In the genomic region with DNA sequence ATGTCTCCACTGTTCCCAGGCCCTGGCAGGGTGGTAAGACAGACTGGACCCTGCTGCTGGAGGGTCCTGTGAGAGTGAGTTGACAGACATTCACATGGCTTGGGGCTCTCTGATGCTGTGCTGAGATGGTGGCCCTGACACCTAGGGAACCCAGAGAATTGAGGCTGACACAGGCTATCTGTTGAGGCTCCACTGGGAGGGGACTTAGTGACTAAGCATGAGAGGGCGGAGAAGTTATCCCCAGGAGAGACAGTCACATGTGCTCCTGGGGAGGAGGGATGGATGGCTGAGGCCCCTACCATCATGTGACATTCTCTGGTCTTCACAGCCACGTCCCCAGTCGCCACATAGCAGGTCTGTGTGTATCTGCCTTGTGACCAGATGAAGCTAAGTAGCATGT, we compare ENCODE assay signal across 12 mouse cellular contexts. TPM values are rescaled to one million over a fixed set of nuclear protein-coding genes. Genes with fewer than 3 reads are reported as not detected.
DNase-seq lines count a peak whose midpoint lies in the region; ATAC-seq and TF ChIP-seq lines count a peak whose summit lies in the region.
"Had no signal": no experiment of that assay in that cellular context is flagged by ENCODE, and none has a peak within 500 bp of the region (broad histone marks: within the 10 kb centered on the region; RNA-seq: fewer than 3 reads in every experiment).

No protein-coding gene starts in this region.

- intact Hi-C loops in left cerebral cortex, postnatal 25 days (cut with DNase I), result no loop called here

- H3K27me3 ChIP-seq in kidney, embryonic 15.5 days, result no peaks in the 10 kb centered on the region
- H3K27me3 ChIP-seq in intestine, embryonic 14.5 days (replicated peaks; ENCODE audit: control insufficient read depth, insufficient read depth, low read length), result no peaks in the 10 kb centered on the region
- no peaks in the 10 kb centered on the region for H3K27me3 ChIP-seq in neural tube, embryonic 14.5 days (ENCODE audit: control insufficient read depth, insufficient read depth, low read length)

- peak; percentile 10; the same call in 1 of the 2 replicates for ATAC-seq in kidney, embryonic 15.5 days (replicated peaks; ENCODE audit: low FRiP score)
- peak; percentile 16; the same call in 1 of the 2 replicates for ATAC-seq in intestine, embryonic 14.5 days (replicated peaks; ENCODE audit: low FRiP score, low TSS enrichment, low read depth)
- ATAC-seq in neural tube, embryonic 14.5 days (ENCODE audit: low read depth), result peak; percentile 39; the same call in 1 of the 2 replicates
- ATAC-seq in erythroid progenitor cell, adult 5-6 weeks (replicated peaks; ENCODE audit: low FRiP score, poor library complexity, severe bottlenecking), result no peak

- no peak for DNase-seq in kidney, adult 11 months
- no peak for DNase-seq in intestine, embryonic 14.5 days (ENCODE audit: low spot score)
- DNase-seq in embryo, embryonic 10.5 days (ENCODE audit: low spot score), result no peak
- no peak for DNase-seq in left cerebral cortex, postnatal 25 days (ENCODE audit: low spot score in 2 of 2)
- DNase-seq: gastrocnemius, postnatal 36 days; lung, adult 18-20 months; thymus, adult 18-20 months had no signal

- H3K36me3 ChIP-seq in kidney, embryonic 15.5 days, result 0 out of 2 replicates have a peak, but pooled peaks cover 6% of the 10 kb centered on the region
- H3K36me3 ChIP-seq in intestine, embryonic 14.5 days (ENCODE audit: control insufficient read depth, insufficient read depth, low read length), result no peaks in the 10 kb centered on the region; the same call in 1 of the 2 replicates
- no peaks in the 10 kb centered on the region for H3K36me3 ChIP-seq in neural tube, embryonic 14.5 days (ENCODE audit: control insufficient read depth, insufficient read depth, low read length)
- H3K36me3 ChIP-seq: G1E had no signal

- H3K4me3 ChIP-seq in kidney, embryonic 15.5 days (replicated peaks), result no peak overlapping the region
- H3K4me3 ChIP-seq in embryonic fibroblast, embryonic 13.5 days (ENCODE audit: insufficient read depth, low read length), result no peak overlapping the region
- H3K4me3 ChIP-seq in intestine, embryonic 14.5 days (ENCODE audit: low read depth, low read length), result no peak overlapping the region
- H3K4me3 ChIP-seq in neural tube, embryonic 14.5 days (ENCODE audit: low read depth, low read length), result no peak overlapping the region

- 0 out of 2 replicates have a peak overlapping the region, but pooled peaks have one; percentile 32 for H3K27ac ChIP-seq in kidney, embryonic 15.5 days
- peak overlapping the region; percentile 1 for H3K27ac ChIP-seq in embryonic fibroblast, embryonic 13.5 days (ENCODE audit: insufficient read depth, low read length)
- no peak overlapping the region for H3K27ac ChIP-seq in intestine, embryonic 14.5 days (ENCODE audit: low read depth)
- H3K27ac ChIP-seq in neural tube, embryonic 14.5 days (ENCODE audit: low read depth, low read length), result peak overlapping the region; percentile 64

- whole genome bisulfite sequencing in kidney, embryonic 15.5 days, result 71% methylated on average over 3 of the region's 3 CpGs
- 70% methylated on average over 3 of the region's 3 CpGs for WGBS in intestine, embryonic 14.5 days
- WGBS in neural tube, embryonic 14.5 days, result 59% methylated on average over 3 of the region's 3 CpGs

- H3K9me3 ChIP-seq in kidney, embryonic 15.5 days (replicated peaks), result no peaks in the 10 kb centered on the region
- H3K9me3 ChIP-seq in intestine, embryonic 14.5 days (ENCODE audit: control insufficient read depth, low read length), result no peaks in the 10 kb centered on the region
- no peaks in the 10 kb centered on the region for H3K9me3 ChIP-seq in neural tube, embryonic 14.5 days (ENCODE audit: control insufficient read depth, low read length)
- H3K9me3 ChIP-seq: G1E had no signal

- no peak for TF ChIP-seq POLR2A in embryonic fibroblast, embryonic 13.5 days (IDR thresholded peaks at IDR 0.05; ENCODE audit: low read depth, low read length)

- TF ChIP-seq CTCF in embryonic fibroblast, embryonic 13.5 days (IDR thresholded peaks at IDR 0.05; ENCODE audit: borderline replicate concordance, insufficient read depth, low read length), result no peak

- H3K9ac ChIP-seq in kidney, embryonic 15.5 days, result no peak overlapping the region
- no peak overlapping the region for H3K9ac ChIP-seq in intestine, embryonic 14.5 days (ENCODE audit: low read length)
- H3K9ac ChIP-seq in neural tube, embryonic 14.5 days (replicated peaks; ENCODE audit: low read depth, low read length), result no peak overlapping the region

- no peak overlapping the region for H3K4me2 ChIP-seq in kidney, embryonic 15.5 days
- no peak overlapping the region for H3K4me2 ChIP-seq in intestine, embryonic 14.5 days (ENCODE audit: low read length)
- no peak overlapping the region for H3K4me2 ChIP-seq in neural tube, embryonic 14.5 days (ENCODE audit: low read depth, low read length)

- peaks cover 33% of the 10 kb centered on the region for H3K4me1 ChIP-seq in kidney, embryonic 15.5 days
- peaks cover 25% of the 10 kb centered on the region for H3K4me1 ChIP-seq in embryonic fibroblast, embryonic 13.5 days (ENCODE audit: control insufficient read depth, insufficient read depth, low read length)
- H3K4me1 ChIP-seq in intestine, embryonic 14.5 days (replicated peaks; ENCODE audit: control insufficient read depth, insufficient read depth, low read length), result peaks cover 27% of the 10 kb centered on the region
- peaks cover 13% of the 10 kb centered on the region for H3K4me1 ChIP-seq in neural tube, embryonic 14.5 days (ENCODE audit: control insufficient read depth, insufficient read depth, low read length)

RNA-seq across cellular contexts. Expression of a gene that starts 15.6 kb away (rescaled TPM):
- polyA plus RNA-seq in kidney, embryonic 15.5 days (2015; fragmentation: Nextera tagmentation; extraction: Ambion mirVana), result 18.2 and 21.8 TPM in 2 replicates
- 53.6 and 58.8 TPM in 2 replicates for polyA plus RNA-seq in embryonic fibroblast, embryonic 13.5 days (2011; ENCODE audit: insufficient read length, low read depth, missing spikeins)
- 20.0 and 23.1 TPM in 2 replicates for polyA plus RNA-seq in intestine, embryonic 14.5 days (2014; fragmentation: Nextera tagmentation; extraction: Ambion mirVana)
- 21.3 and 23.1 TPM in 2 replicates for polyA plus RNA-seq in neural tube, embryonic 14.5 days (2014; fragmentation: Nextera tagmentation; extraction: Ambion mirVana)
- total RNA-seq in erythroid progenitor cell, adult 5-6 weeks (2015; ENCODE audit: low replicate concordance), result 0.72 and 2.1 TPM in 2 replicates
- 0.26 TPM in 1 of 2 replicates, not detected in the other for total RNA-seq in erythroid progenitor cell, adult 5-6 weeks (2017; ENCODE audit: low replicate concordance)
- 10 to 100 TPM; 12.4 to 15.3 TPM for total RNA-seq in left cerebral cortex, postnatal 25 days (2021)
- polyA plus RNA-seq: G1E had no signal
